Mouse (Mus musculus): Measurements from ENCODE around the gene 1600015I10Rik.
"Not testable (repeated sequence)": the region's sequence is repeated elsewhere in the genome, so short reads cannot be mapped to it uniquely, and the experiment has no call there.

The 1600015I10Rik gene

GRCm38 (mm10) chr6:48966696-48967095 lies 37.0 kb downstream of the 1600015I10Rik start:
- not testable (repeated sequence) for DNase-seq (ENCODE audit: low read depth, low spot score)

- no peak for DNase-seq (ENCODE audit: low read depth, low spot score)
Observed at GRCm38 (mm10) chr6:48967868-48968267, 38.2 kb downstream of the 1600015I10Rik start.

GRCm38 (mm10) chr6:48974663-48975062 lies 45.0 kb downstream of the 1600015I10Rik start, which contains the start of gene Doxl2:
Gene Doxl2 (plus strand): TSS chr6:48974963.
- DNase-seq (ENCODE audit: low read depth, low spot score), result no peak

GRCm38 (mm10) chr6:48979616-48980015 lies 49.9 kb downstream of the 1600015I10Rik start:
- DNase-seq (ENCODE audit: low read depth, low spot score), result no peak

GRCm38 (mm10) chr6:48982305-48982704 lies 52.6 kb downstream of the 1600015I10Rik start:
- DNase-seq (ENCODE audit: low read depth, low spot score), result peak; percentile 42

Data from brain, adult 2 months (tissue).